Mouse (Mus musculus): ENCODE measurements around the gene Smc4. TPM values are rescaled to one million over a fixed set of nuclear protein-coding genes. Genes with fewer than 3 reads are reported as not detected.

The Smc4 gene
- polyA plus RNA-seq (2011; ENCODE audit: insufficient read depth, insufficient read length, low read depth, missing spikeins): 276 and 284 TPM in 2 replicates

- Histone ChIP-seq H3K27me3 (ENCODE audit: control insufficient read depth, insufficient read depth, low read length, poor library complexity, severe bottlenecking) (no peaks in the 10 kb centered on the region), H3K9me3 (replicated peaks; ENCODE audit: control insufficient read depth, insufficient read depth, low read length, poor library complexity, severe bottlenecking) (no peaks in the 10 kb centered on the region), H3K4me3 (ENCODE audit: low read depth, low read length) (peak within 1 kb of the TSS; percentile 99), H3K27ac (ENCODE audit: insufficient read depth, low read length) (peak within 1 kb of the TSS; percentile 88), H3K9ac (ENCODE audit: low read depth, poor library complexity, severe bottlenecking) (peak within 1 kb of the TSS; percentile 97), H3K4me1 (ENCODE audit: control insufficient read depth, insufficient read depth, low read length) (peaks cover 1% of the 10 kb centered on the region), H3K36me3 (ENCODE audit: control insufficient read depth, insufficient read depth, low read length, poor library complexity, severe bottlenecking) (peaks cover 14% of the 10 kb centered on the region)
- TF ChIP-seq POLR2A (IDR thresholded peaks at IDR 0.05; ENCODE audit: insufficient read depth, low read length) (peak; percentile 15), CTCF (IDR thresholded peaks at IDR 0.05; ENCODE audit: low read depth, low read length) (no peak), EP300 (IDR thresholded peaks at IDR 0.05; ENCODE audit: insufficient read depth, low read depth, low read length) (no peak)
These were observed at the start of gene Smc4, which contains the start of gene Ift80 for GRCm38 (mm10) chr3:69004437-69005337. Smc4 (plus strand) TSS chr3:69004738. Ift80 (minus strand) TSS chr3:69004570.

- H3K27me3 ChIP-seq (ENCODE audit: control insufficient read depth, insufficient read depth, low read length, poor library complexity, severe bottlenecking): no peaks in the 10 kb centered on the region
- no peaks in the 10 kb centered on the region for H3K4me1 ChIP-seq (ENCODE audit: control insufficient read depth, insufficient read depth, low read length)
- H3K36me3 ChIP-seq (ENCODE audit: control insufficient read depth, insufficient read depth, low read length, poor library complexity, severe bottlenecking): no peaks in the 10 kb centered on the region
- TF ChIP-seq EP300 (IDR thresholded peaks at IDR 0.05; ENCODE audit: insufficient read depth, low read depth, low read length) (no peak), CTCF (IDR thresholded peaks at IDR 0.05; ENCODE audit: low read depth, low read length) (no peak), POLR2A (IDR thresholded peaks at IDR 0.05; ENCODE audit: insufficient read depth, low read length) (no peak)
- H3K4me3 ChIP-seq (ENCODE audit: low read depth, low read length): no peak overlapping the region
- H3K27ac ChIP-seq (ENCODE audit: insufficient read depth, low read length): no peak overlapping the region
- H3K9ac ChIP-seq (ENCODE audit: low read depth, poor library complexity, severe bottlenecking): no peak overlapping the region
- no peaks in the 10 kb centered on the region for H3K9me3 ChIP-seq (replicated peaks; ENCODE audit: control insufficient read depth, insufficient read depth, low read length, poor library complexity, severe bottlenecking)
These were observed 48.1 kb upstream of the Smc4 start for GRCm38 (mm10) chr3:68956454-68956853.

- H3K27ac ChIP-seq (ENCODE audit: insufficient read depth, low read length): no peak overlapping the region
- H3K9ac ChIP-seq (ENCODE audit: low read depth, poor library complexity, severe bottlenecking): no peak overlapping the region
- no peaks in the 10 kb centered on the region for H3K27me3 ChIP-seq (ENCODE audit: control insufficient read depth, insufficient read depth, low read length, poor library complexity, severe bottlenecking)
- TF ChIP-seq POLR2A (IDR thresholded peaks at IDR 0.05; ENCODE audit: insufficient read depth, low read length): no peak
- no peak for TF ChIP-seq EP300 (IDR thresholded peaks at IDR 0.05; ENCODE audit: insufficient read depth, low read depth, low read length)
- TF ChIP-seq CTCF (IDR thresholded peaks at IDR 0.05; ENCODE audit: low read depth, low read length): no peak
- no peaks in the 10 kb centered on the region for H3K36me3 ChIP-seq (ENCODE audit: control insufficient read depth, insufficient read depth, low read length, poor library complexity, severe bottlenecking)
- H3K9me3 ChIP-seq (replicated peaks; ENCODE audit: control insufficient read depth, insufficient read depth, low read length, poor library complexity, severe bottlenecking): no peaks in the 10 kb centered on the region
- no peak overlapping the region for H3K4me3 ChIP-seq (ENCODE audit: low read depth, low read length)
- no peaks in the 10 kb centered on the region for H3K4me1 ChIP-seq (ENCODE audit: control insufficient read depth, insufficient read depth, low read length)
These were observed 47.1 kb upstream of the Smc4 start for GRCm38 (mm10) chr3:68957413-68957812.

GRCm38 (mm10) chr3:68964682-68965081, 39.9 kb upstream of the Smc4 start:
- TF ChIP-seq CTCF (IDR thresholded peaks at IDR 0.05; ENCODE audit: low read depth, low read length): peak; percentile 10
- TF ChIP-seq POLR2A (IDR thresholded peaks at IDR 0.05; ENCODE audit: insufficient read depth, low read length): no peak
- no peak for TF ChIP-seq EP300 (IDR thresholded peaks at IDR 0.05; ENCODE audit: insufficient read depth, low read depth, low read length)
- Histone ChIP-seq H3K9me3 (replicated peaks; ENCODE audit: control insufficient read depth, insufficient read depth, low read length, poor library complexity, severe bottlenecking) (peaks cover 6% of the 10 kb centered on the region), H3K4me1 (ENCODE audit: control insufficient read depth, insufficient read depth, low read length) (no peaks in the 10 kb centered on the region), H3K4me3 (ENCODE audit: low read depth, low read length) (no peak overlapping the region), H3K27ac (ENCODE audit: insufficient read depth, low read length) (no peak overlapping the region), H3K9ac (ENCODE audit: low read depth, poor library complexity, severe bottlenecking) (no peak overlapping the region), H3K27me3 (ENCODE audit: control insufficient read depth, insufficient read depth, low read length, poor library complexity, severe bottlenecking) (no peaks in the 10 kb centered on the region), H3K36me3 (ENCODE audit: control insufficient read depth, insufficient read depth, low read length, poor library complexity, severe bottlenecking) (peaks cover 9% of the 10 kb centered on the region)

- TF ChIP-seq EP300 (IDR thresholded peaks at IDR 0.05; ENCODE audit: insufficient read depth, low read depth, low read length) (no peak), POLR2A (IDR thresholded peaks at IDR 0.05; ENCODE audit: insufficient read depth, low read length) (no peak), CTCF (IDR thresholded peaks at IDR 0.05; ENCODE audit: low read depth, low read length) (no peak)
- no peaks in the 10 kb centered on the region for H3K4me1 ChIP-seq (ENCODE audit: control insufficient read depth, insufficient read depth, low read length)
- peaks cover 6% of the 10 kb centered on the region for H3K9me3 ChIP-seq (replicated peaks; ENCODE audit: control insufficient read depth, insufficient read depth, low read length, poor library complexity, severe bottlenecking)
- H3K4me3 ChIP-seq (ENCODE audit: low read depth, low read length): no peak overlapping the region
- peaks cover 9% of the 10 kb centered on the region for H3K36me3 ChIP-seq (ENCODE audit: control insufficient read depth, insufficient read depth, low read length, poor library complexity, severe bottlenecking)
- H3K27me3 ChIP-seq (ENCODE audit: control insufficient read depth, insufficient read depth, low read length, poor library complexity, severe bottlenecking): no peaks in the 10 kb centered on the region
- H3K9ac ChIP-seq (ENCODE audit: low read depth, poor library complexity, severe bottlenecking): no peak overlapping the region
- H3K27ac ChIP-seq (ENCODE audit: insufficient read depth, low read length): no peak overlapping the region
These were observed 37.8 kb upstream of the Smc4 start for GRCm38 (mm10) chr3:68966527-68967285.

Data from ES-Bruce4 (cell line).